Mouse (Mus musculus) liver, postnatal 0 days (tissue): Measurements from ENCODE around the gene Plpp3.

Experiments used
- CTCF ChIP-seq: sonication (generic); IDR thresholded peaks from 2 replicates; pipeline ENCODE4 v1.5.1; 2016; ENCODE audit warnings: antibody characterized with exemption, low read depth
- EP300 ChIP-seq: IDR thresholded peaks from 2 replicates; pipeline ENCODE4 v1.6.1; 2016; ENCODE audit warnings: antibody characterized with exemption, low read depth, mild to moderate bottlenecking

DNA sequence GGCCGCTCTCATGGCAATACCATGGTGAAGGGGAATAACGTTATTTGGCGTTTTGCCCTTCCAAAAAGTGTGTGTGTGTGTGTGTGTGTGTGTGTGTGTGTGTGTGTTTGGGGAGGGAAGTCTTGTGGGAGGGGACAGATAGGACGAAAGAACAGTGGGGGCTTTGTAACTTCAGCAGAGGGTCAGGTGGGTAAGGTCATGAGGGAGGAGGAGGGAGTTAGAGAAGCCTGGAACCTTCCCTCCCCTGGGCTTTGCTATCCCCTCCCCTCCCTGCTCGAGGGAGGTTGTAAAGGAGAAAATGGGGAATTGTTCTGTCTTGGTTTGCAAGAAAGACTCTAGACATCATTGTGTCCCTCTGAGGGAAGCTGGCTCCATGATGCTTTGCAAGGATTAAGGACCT lies 25.1 kb downstream of the Plpp3 start:
- TF ChIP-seq CTCF (no peak), EP300 (no peak)
